Comparison of ENCODE assay signal across 16 mouse cellular contexts in the genomic region with DNA sequence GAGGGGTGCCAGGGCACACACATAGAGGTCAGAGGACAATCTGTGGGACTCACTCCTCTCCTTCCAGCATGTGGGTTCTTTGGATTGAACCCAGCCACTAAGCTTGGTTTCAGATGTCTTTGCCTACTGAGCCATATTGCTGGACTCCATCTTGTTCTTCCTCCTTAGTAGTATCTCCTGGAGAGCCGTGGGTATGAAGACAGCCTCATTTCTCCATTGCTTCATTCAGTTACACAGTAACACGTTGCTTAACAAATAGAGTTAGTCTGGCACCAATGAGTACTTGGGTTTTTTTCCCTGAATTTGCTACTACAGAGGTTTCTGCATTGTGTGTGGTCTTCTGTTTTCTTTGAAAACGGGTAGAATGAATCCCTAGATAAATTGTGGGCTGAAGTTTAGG.
"Had no signal": no experiment of that assay in that cellular context is flagged by ENCODE, and none has a peak within 500 bp of the region (broad histone marks: within the 10 kb centered on the region; RNA-seq: fewer than 3 reads in every experiment).

No protein-coding gene starts in this region.

- DNase-seq: lung, adult 2 months; lung, postnatal 10 days; right cerebral cortex, postnatal 14 days; thymus, adult 2 months; thymus, postnatal 25 days; thymus, postnatal 4 days had no signal

- H3K4me1 ChIP-seq: midbrain, embryonic 13.5 days; midbrain, embryonic 15.5 days; neural tube, embryonic 12.5 days; stomach, embryonic 15.5 days had no signal

- H3K9ac ChIP-seq: liver, embryonic 14.5 days; lung, embryonic 15.5 days; midbrain, embryonic 13.5 days; midbrain, embryonic 15.5 days; neural tube, embryonic 12.5 days; stomach, embryonic 15.5 days had no signal

- H3K4me2 ChIP-seq: lung, embryonic 15.5 days; midbrain, embryonic 11.5 days; midbrain, embryonic 13.5 days; midbrain, embryonic 15.5 days; neural tube, embryonic 12.5 days; stomach, embryonic 15.5 days had no signal

- H3K36me3 ChIP-seq: lung, embryonic 15.5 days; midbrain, embryonic 13.5 days; midbrain, embryonic 15.5 days; neural tube, embryonic 12.5 days; stomach, embryonic 15.5 days had no signal

- H3K27ac ChIP-seq: liver, embryonic 14.5 days; lung, embryonic 15.5 days; macrophage; midbrain, embryonic 13.5 days; midbrain, embryonic 15.5 days; neural tube, embryonic 12.5 days; stomach, embryonic 15.5 days; stomach, postnatal 0 days had no signal

- H3K9me3 ChIP-seq: lung, embryonic 15.5 days; megakaryocyte, embryonic 14.5 days; midbrain, embryonic 13.5 days; midbrain, embryonic 15.5 days; neural tube, embryonic 12.5 days; stomach, embryonic 15.5 days had no signal

- ATAC-seq: midbrain, embryonic 13.5 days; midbrain, embryonic 15.5 days had no signal

- H3K4me3 ChIP-seq: lung, embryonic 15.5 days; megakaryocyte, embryonic 14.5 days; midbrain, embryonic 13.5 days; midbrain, embryonic 15.5 days; neural tube, embryonic 12.5 days; stomach, embryonic 15.5 days had no signal

- H3K27me3 ChIP-seq: lung, embryonic 15.5 days; megakaryocyte, embryonic 14.5 days; midbrain, embryonic 13.5 days; midbrain, embryonic 15.5 days; neural tube, embryonic 12.5 days; stomach, embryonic 15.5 days had no signal
